In genomic region chr3:103734696-103735519, GRCm38 (mm10) we compare ENCODE assay signal across 9 mouse cellular contexts. TPM values are rescaled to one million over a fixed set of nuclear protein-coding genes. Genes with fewer than 3 reads are reported as not detected.
DNase-seq lines count a peak whose midpoint lies in the region; ATAC-seq and TF ChIP-seq lines count a peak whose summit lies in the region.
"Had no signal": no experiment of that assay in that cellular context is flagged by ENCODE, and none has a peak within 500 bp of the region (broad histone marks: within the 10 kb centered on the region; RNA-seq: fewer than 3 reads in every experiment).

No protein-coding gene starts in this region.

- H3K27ac ChIP-seq in cortical plate, adult 2 months (ENCODE audit: insufficient read depth, low read length), result peak overlapping the region; percentile 17; the same call in 1 of the 2 replicates
- H3K27ac ChIP-seq in intestine, embryonic 15.5 days, result peak overlapping the region; percentile 71
- peak overlapping the region; percentile 73 for H3K27ac ChIP-seq in stomach, postnatal 0 days (replicated peaks)

- H3K9me3 ChIP-seq in intestine, embryonic 15.5 days, result no peaks in the 10 kb centered on the region
- no peaks in the 10 kb centered on the region for H3K9me3 ChIP-seq in stomach, postnatal 0 days (ENCODE audit: control insufficient read depth, low read length)
- H3K9me3 ChIP-seq: megakaryocyte, embryonic 14.5 days had no signal

- peaks cover 8% of the 10 kb centered on the region for H3K79me2 ChIP-seq in C2C12 (ENCODE audit: control insufficient read depth, insufficient read depth)

- H3K27me3 ChIP-seq in C2C12 (ENCODE audit: control insufficient read depth, insufficient read depth, insufficient read length), result no peaks in the 10 kb centered on the region
- H3K27me3 ChIP-seq in intestine, embryonic 15.5 days (replicated peaks), result no peaks in the 10 kb centered on the region
- H3K27me3 ChIP-seq in stomach, postnatal 0 days (ENCODE audit: control insufficient read depth, insufficient read depth, low read length), result no peaks in the 10 kb centered on the region
- H3K27me3 ChIP-seq: megakaryocyte, embryonic 14.5 days had no signal

- no peak for TF ChIP-seq POLR2A in cortical plate, adult 2 months (IDR thresholded peaks at IDR 0.05; ENCODE audit: extremely low read depth, insufficient read depth, low read length)

- H3ac ChIP-seq in C2C12 (ENCODE audit: control insufficient read depth, insufficient read length, low read depth), result no peak overlapping the region

- peaks cover 3% of the 10 kb centered on the region for H3K4me1 ChIP-seq in cortical plate, adult 2 months (ENCODE audit: control insufficient read depth, insufficient read depth, low read length)
- peaks cover 46% of the 10 kb centered on the region for H3K4me1 ChIP-seq in intestine, embryonic 15.5 days (replicated peaks)
- peaks cover 7% of the 10 kb centered on the region; the same call in 1 of the 2 replicates for H3K4me1 ChIP-seq in stomach, postnatal 0 days (replicated peaks; ENCODE audit: control insufficient read depth, insufficient read depth)

- H3K36me3 ChIP-seq in C2C12 (ENCODE audit: control insufficient read depth, insufficient read depth), result no peaks in the 10 kb centered on the region
- peaks cover 4% of the 10 kb centered on the region; the same call in 1 of the 2 replicates for H3K36me3 ChIP-seq in intestine, embryonic 15.5 days
- H3K36me3 ChIP-seq in stomach, postnatal 0 days (ENCODE audit: control insufficient read depth, insufficient read depth, low read length), result no peaks in the 10 kb centered on the region

- no peak overlapping the region for H3K9ac ChIP-seq in intestine, embryonic 15.5 days
- H3K9ac ChIP-seq in stomach, postnatal 0 days (ENCODE audit: low read length), result peak overlapping the region; percentile 35; the same call in 1 of the 2 replicates

- TF ChIP-seq EP300 in stomach, postnatal 0 days (optimal IDR thresholded peaks at IDR 0.05), result no peak

- peaks cover 2% of the 10 kb centered on the region for H3K79me3 ChIP-seq in C2C12 (ENCODE audit: low read depth)

- peak; percentile 74 for ATAC-seq in granulocyte monocyte progenitor cell, adult 5-6 weeks (replicated peaks; ENCODE audit: poor library complexity, severe bottlenecking)
- no peak for ATAC-seq in intestine, embryonic 15.5 days
- ATAC-seq in stomach, postnatal 0 days (ENCODE audit: low FRiP score, low TSS enrichment), result peak; percentile 25; the same call in 1 of the 2 replicates

- peak overlapping the region; percentile 60 for H3K4me2 ChIP-seq in intestine, embryonic 15.5 days (replicated peaks)
- H3K4me2 ChIP-seq in stomach, postnatal 0 days (replicated peaks; ENCODE audit: low read depth), result peak overlapping the region; percentile 32

- H3K4me3 ChIP-seq in C2C12 (ENCODE audit: insufficient read depth, poor library complexity, severe bottlenecking), result no peak overlapping the region
- H3K4me3 ChIP-seq in cortical plate, adult 2 months (ENCODE audit: insufficient read depth, low read length), result no peak overlapping the region
- H3K4me3 ChIP-seq in intestine, embryonic 15.5 days (replicated peaks), result peak overlapping the region; percentile 5; the same call in 1 of the 2 replicates
- H3K4me3 ChIP-seq in stomach, postnatal 0 days (ENCODE audit: low read depth, low read length), result 0 out of 2 replicates have a peak overlapping the region, but pooled peaks have one; percentile 6
- H3K4me3 ChIP-seq: megakaryocyte, embryonic 14.5 days had no signal

- WGBS in intestine, embryonic 15.5 days, result 17% methylated on average over 11 of the region's 11 CpGs
- 9% methylated on average over 11 of the region's 11 CpGs for WGBS in stomach, postnatal 0 days

- no peak for TF ChIP-seq CTCF in C2C12 (IDR thresholded peaks at IDR 0.05; ENCODE audit: control insufficient read depth, insufficient read depth, insufficient read length)
- TF ChIP-seq CTCF in cortical plate, adult 2 months (IDR thresholded peaks at IDR 0.05; ENCODE audit: extremely low read depth, insufficient read depth, low read length), result no peak
- no peak for TF ChIP-seq CTCF in stomach, postnatal 0 days (IDR thresholded peaks at IDR 0.05; ENCODE audit: low read depth)

- peak; percentile 50 for DNase-seq in lung, postnatal 14 days
- peak; percentile 28 for DNase-seq in stomach, postnatal 0 days (ENCODE audit: low spot score)
- no peak for DNase-seq in ovary, postnatal 14 days (ENCODE audit: low spot score)
- DNase-seq in right cerebral cortex, adult 18-20 months, result no peak

TF ChIP-seq in C2C12, 6 proteins besides CTCF, POLR2A, EP300 and RAD21:
- TF ChIP-seq FOSL1 (IDR thresholded peaks at IDR 0.05; ENCODE audit: insufficient read depth, low read length, poor library complexity, severe bottlenecking) (no peak), MAX (IDR thresholded peaks at IDR 0.05) (peak; percentile 37), CEBPB (IDR thresholded peaks at IDR 0.05; ENCODE audit: low read depth) (peak; percentile 99)

RNA-seq across cellular contexts. Expression of gene Olfml3, which starts 2.9 kb away (rescaled TPM):
- polyA plus RNA-seq in C2C12 (2012; fragmentation: generic; extraction: Trizol), result 7.5 TPM
- 14.3 and 14.5 TPM in 2 replicates for polyA plus RNA-seq in cortical plate, adult 2 months (2012; rRNA removed)
- total RNA-seq in granulocyte monocyte progenitor cell, adult 5-6 weeks (2014; fragmentation: Nextera tagmentation), result 0.30 TPM in 1 of 2 replicates, not detected in the other
- total RNA-seq in granulocyte monocyte progenitor cell, adult 5-6 weeks (2017), result 0.86 TPM in 1 of 2 replicates, not detected in the other
- 45.4 and 47.4 TPM in 2 replicates for polyA plus RNA-seq in intestine, embryonic 15.5 days (2015; fragmentation: Nextera tagmentation; extraction: Ambion mirVana)
- 18.0 and 19.5 TPM in 2 replicates for polyA plus RNA-seq in stomach, postnatal 0 days (2015; fragmentation: Nextera tagmentation; extraction: Ambion mirVana)

RNA-seq across cellular contexts. Expression of gene Gm10964, which starts 4.3 kb away (rescaled TPM):
- not detected for polyA plus RNA-seq in C2C12 (2012; fragmentation: generic; extraction: Trizol)
- polyA plus RNA-seq in cortical plate, adult 2 months (2012; rRNA removed), result not detected in 2 replicates
- not detected in 2 replicates for total RNA-seq in granulocyte monocyte progenitor cell, adult 5-6 weeks (2014; fragmentation: Nextera tagmentation)
- not detected in 2 replicates for total RNA-seq in granulocyte monocyte progenitor cell, adult 5-6 weeks (2017)
- polyA plus RNA-seq in intestine, embryonic 15.5 days (2015; fragmentation: Nextera tagmentation; extraction: Ambion mirVana), result not detected in 2 replicates
- not detected in 2 replicates for polyA plus RNA-seq in stomach, postnatal 0 days (2015; fragmentation: Nextera tagmentation; extraction: Ambion mirVana)

RNA-seq across cellular contexts. Expression of gene Hipk1, which starts 56.5 kb away (rescaled TPM):
- 15.6 TPM for polyA plus RNA-seq in C2C12 (2012; fragmentation: generic; extraction: Trizol)
- polyA plus RNA-seq in cortical plate, adult 2 months (2012; rRNA removed), result 41.2 and 42.0 TPM in 2 replicates
- total RNA-seq in granulocyte monocyte progenitor cell, adult 5-6 weeks (2014; fragmentation: Nextera tagmentation), result 96.0 and 111 TPM in 2 replicates
- 56.8 and 59.0 TPM in 2 replicates for total RNA-seq in granulocyte monocyte progenitor cell, adult 5-6 weeks (2017)
- 8.7 and 9.8 TPM in 2 replicates for polyA plus RNA-seq in intestine, embryonic 15.5 days (2015; fragmentation: Nextera tagmentation; extraction: Ambion mirVana)
- polyA plus RNA-seq in stomach, postnatal 0 days (2015; fragmentation: Nextera tagmentation; extraction: Ambion mirVana), result 6.7 and 7.5 TPM in 2 replicates

Comparison
In these comparisons a context has a peak if more than half of its experiments do, and no peak if none do; other contexts are left out.
1. H3K4me3 ChIP-seq: peak in intestine, embryonic 15.5 days (single experiment) and stomach, postnatal 0 days (single experiment); none in C2C12 (single experiment) and cortical plate, adult 2 months (single experiment).
2. H3K27ac ChIP-seq: peak in every context shown above with its lines; median percentile 73 in stomach, postnatal 0 days; 71 in intestine, embryonic 15.5 days; 17 in cortical plate, adult 2 months.
3. DNase-seq: peak in lung, postnatal 14 days (single experiment) and stomach, postnatal 0 days (single experiment); none in ovary, postnatal 14 days (single experiment) and right cerebral cortex, adult 18-20 months (single experiment).